Mouse (Mus musculus): ENCODE measurements around the gene Adora1. TPM values are rescaled to one million over a fixed set of nuclear protein-coding genes. Genes with fewer than 3 reads are reported as not detected.
A peak's percentile ranks its signal among the peaks of the same experiment; 100 is the strongest.

The Adora1 gene
- polyA plus RNA-seq, 1 experiment from 2014 or later = 0.84 TPM

GRCm38 (mm10) chr1:134195979-134196378, 39.3 kb downstream of the Adora1 start:
- 56% methylated on average over 4 of the region's 4 CpGs for WGBS
- no peak overlapping the region for H3K9ac ChIP-seq (ENCODE audit: low read length)
- no peak overlapping the region for H3K4me3 ChIP-seq (ENCODE audit: low read depth, low read length)
- no peak overlapping the region for H3K4me2 ChIP-seq (ENCODE audit: low read depth, low read length, severe bottlenecking)
- H3K27me3 ChIP-seq (ENCODE audit: control insufficient read depth, insufficient read depth, low read length) = no peaks in the 10 kb centered on the region
- ATAC-seq (replicated peaks; ENCODE audit: low FRiP score) = no peak
- no peaks in the 10 kb centered on the region for H3K4me1 ChIP-seq (replicated peaks; ENCODE audit: control insufficient read depth, insufficient read depth, low read length)
- no peaks in the 10 kb centered on the region for H3K9me3 ChIP-seq (ENCODE audit: control insufficient read depth, low read length)
- H3K36me3 ChIP-seq (ENCODE audit: control insufficient read depth, insufficient read depth, low read length) = no peaks in the 10 kb centered on the region
- H3K27ac ChIP-seq (ENCODE audit: low read depth, low read length) = no peak overlapping the region
- no peak for DNase-seq (ENCODE audit: low spot score)

- H3K4me1 ChIP-seq (replicated peaks; ENCODE audit: control insufficient read depth, insufficient read depth, low read length) = no peaks in the 10 kb centered on the region
- H3K36me3 ChIP-seq (ENCODE audit: control insufficient read depth, insufficient read depth, low read length) = no peaks in the 10 kb centered on the region
- no peaks in the 10 kb centered on the region for H3K9me3 ChIP-seq (ENCODE audit: control insufficient read depth, low read length)
- no peak overlapping the region for H3K4me2 ChIP-seq (ENCODE audit: low read depth, low read length, severe bottlenecking)
- H3K27me3 ChIP-seq (ENCODE audit: control insufficient read depth, insufficient read depth, low read length) = no peaks in the 10 kb centered on the region
- no peak overlapping the region for H3K4me3 ChIP-seq (ENCODE audit: low read depth, low read length)
- H3K27ac ChIP-seq (ENCODE audit: low read depth, low read length) = no peak overlapping the region
- no peak overlapping the region for H3K9ac ChIP-seq (ENCODE audit: low read length)
- ATAC-seq (replicated peaks; ENCODE audit: low FRiP score) (no peak), DNase-seq (ENCODE audit: low spot score) (no peak)
- WGBS = 76% methylated on average over 3 of the region's 3 CpGs
Measured at GRCm38 (mm10) chr1:134195571-134195970, 39.7 kb downstream of the Adora1 start.

- ATAC-seq (replicated peaks; ENCODE audit: low FRiP score) (no peak), DNase-seq (ENCODE audit: low spot score) (no peak)
- WGBS = 64% methylated on average over 2 of the region's 2 CpGs
- Histone ChIP-seq H3K36me3 (ENCODE audit: control insufficient read depth, insufficient read depth, low read length) (no peaks in the 10 kb centered on the region), H3K27ac (ENCODE audit: low read depth, low read length) (no peak overlapping the region), H3K9ac (ENCODE audit: low read length) (no peak overlapping the region), H3K4me2 (ENCODE audit: low read depth, low read length, severe bottlenecking) (no peak overlapping the region), H3K27me3 (ENCODE audit: control insufficient read depth, insufficient read depth, low read length) (no peaks in the 10 kb centered on the region), H3K4me1 (replicated peaks; ENCODE audit: control insufficient read depth, insufficient read depth, low read length) (no peaks in the 10 kb centered on the region), H3K9me3 (ENCODE audit: control insufficient read depth, low read length) (no peaks in the 10 kb centered on the region), H3K4me3 (ENCODE audit: low read depth, low read length) (no peak overlapping the region)
Measured at GRCm38 (mm10) chr1:134195117-134195516, 40.1 kb downstream of the Adora1 start.

- Histone ChIP-seq H3K4me3 (ENCODE audit: low read depth, low read length) (no peak overlapping the region), H3K9ac (ENCODE audit: low read length) (no peak overlapping the region), H3K27ac (ENCODE audit: low read depth, low read length) (no peak overlapping the region), H3K36me3 (ENCODE audit: control insufficient read depth, insufficient read depth, low read length) (no peaks in the 10 kb centered on the region), H3K9me3 (ENCODE audit: control insufficient read depth, low read length) (no peaks in the 10 kb centered on the region), H3K4me2 (ENCODE audit: low read depth, low read length, severe bottlenecking) (no peak overlapping the region), H3K4me1 (replicated peaks; ENCODE audit: control insufficient read depth, insufficient read depth, low read length) (no peaks in the 10 kb centered on the region), H3K27me3 (ENCODE audit: control insufficient read depth, insufficient read depth, low read length) (no peaks in the 10 kb centered on the region)
- DNase-seq (ENCODE audit: low spot score) (peak; percentile 45), ATAC-seq (replicated peaks; ENCODE audit: low FRiP score) (no peak)
- 81% methylated on average over 16 of the region's 16 CpGs for WGBS
Measured at GRCm38 (mm10) chr1:134194298-134195022, 40.8 kb downstream of the Adora1 start.

GRCm38 (mm10) chr1:134193674-134194197, 41.5 kb downstream of the Adora1 start:
- no peaks in the 10 kb centered on the region for H3K36me3 ChIP-seq (ENCODE audit: control insufficient read depth, insufficient read depth, low read length)
- no peaks in the 10 kb centered on the region for H3K9me3 ChIP-seq (ENCODE audit: control insufficient read depth, low read length)
- H3K4me3 ChIP-seq (ENCODE audit: low read depth, low read length) = no peak overlapping the region
- 54% methylated on average over 7 of the region's 7 CpGs for WGBS
- H3K27ac ChIP-seq (ENCODE audit: low read depth, low read length) = no peak overlapping the region
- DNase-seq (ENCODE audit: low spot score) (peak; percentile 45), ATAC-seq (replicated peaks; ENCODE audit: low FRiP score) (no peak)
- H3K4me1 ChIP-seq (replicated peaks; ENCODE audit: control insufficient read depth, insufficient read depth, low read length) = no peaks in the 10 kb centered on the region
- no peaks in the 10 kb centered on the region for H3K27me3 ChIP-seq (ENCODE audit: control insufficient read depth, insufficient read depth, low read length)
- no peak overlapping the region for H3K9ac ChIP-seq (ENCODE audit: low read length)
- no peak overlapping the region for H3K4me2 ChIP-seq (ENCODE audit: low read depth, low read length, severe bottlenecking)

GRCm38 (mm10) chr1:134193126-134193525, 42.1 kb downstream of the Adora1 start, which contains the start of gene Mybph:
TSS of gene Mybph (plus strand) at chr1:134193448.
- no peak within 1 kb of the TSS for H3K4me2 ChIP-seq (ENCODE audit: low read depth, low read length, severe bottlenecking)
- H3K9ac ChIP-seq (ENCODE audit: low read length) = no peak within 1 kb of the TSS
- DNase-seq (ENCODE audit: low spot score) = peak; percentile 43
- H3K27ac ChIP-seq (ENCODE audit: low read depth, low read length) = no peak within 1 kb of the TSS
- no peaks in the 10 kb centered on the region for H3K36me3 ChIP-seq (ENCODE audit: control insufficient read depth, insufficient read depth, low read length)
- ATAC-seq (replicated peaks; ENCODE audit: low FRiP score) = no peak
- 75% methylated on average over 1 of the region's 1 CpGs for WGBS
- no peaks in the 10 kb centered on the region for H3K4me1 ChIP-seq (replicated peaks; ENCODE audit: control insufficient read depth, insufficient read depth, low read length)
- no peaks in the 10 kb centered on the region for H3K27me3 ChIP-seq (ENCODE audit: control insufficient read depth, insufficient read depth, low read length)
- no peak within 1 kb of the TSS for H3K4me3 ChIP-seq (ENCODE audit: low read depth, low read length)
- no peaks in the 10 kb centered on the region for H3K9me3 ChIP-seq (ENCODE audit: control insufficient read depth, low read length)

- no peaks in the 10 kb centered on the region for H3K4me1 ChIP-seq (replicated peaks; ENCODE audit: control insufficient read depth, insufficient read depth, low read length)
- no peak overlapping the region for H3K4me2 ChIP-seq (ENCODE audit: low read depth, low read length, severe bottlenecking)
- H3K27me3 ChIP-seq (ENCODE audit: control insufficient read depth, insufficient read depth, low read length) = no peaks in the 10 kb centered on the region
- no peak overlapping the region for H3K9ac ChIP-seq (ENCODE audit: low read length)
- H3K36me3 ChIP-seq (ENCODE audit: control insufficient read depth, insufficient read depth, low read length) = no peaks in the 10 kb centered on the region
- no peak for ATAC-seq (replicated peaks; ENCODE audit: low FRiP score)
- H3K4me3 ChIP-seq (ENCODE audit: low read depth, low read length) = no peak overlapping the region
- no peak overlapping the region for H3K27ac ChIP-seq (ENCODE audit: low read depth, low read length)
- no peaks in the 10 kb centered on the region for H3K9me3 ChIP-seq (ENCODE audit: control insufficient read depth, low read length)
- 65% methylated on average over 4 of the region's 4 CpGs for WGBS
- DNase-seq (ENCODE audit: low spot score) = no peak
Measured at GRCm38 (mm10) chr1:134192024-134192423, 43.2 kb downstream of the Adora1 start.

GRCm38 (mm10) chr1:134191192-134191591, 44.0 kb downstream of the Adora1 start:
- Histone ChIP-seq H3K27ac (ENCODE audit: low read depth, low read length) (no peak overlapping the region), H3K9me3 (ENCODE audit: control insufficient read depth, low read length) (no peaks in the 10 kb centered on the region), H3K4me3 (ENCODE audit: low read depth, low read length) (no peak overlapping the region), H3K9ac (ENCODE audit: low read length) (no peak overlapping the region), H3K36me3 (ENCODE audit: control insufficient read depth, insufficient read depth, low read length) (no peaks in the 10 kb centered on the region), H3K4me1 (replicated peaks; ENCODE audit: control insufficient read depth, insufficient read depth, low read length) (no peaks in the 10 kb centered on the region), H3K4me2 (ENCODE audit: low read depth, low read length, severe bottlenecking) (no peak overlapping the region), H3K27me3 (ENCODE audit: control insufficient read depth, insufficient read depth, low read length) (no peaks in the 10 kb centered on the region)
- 89% methylated on average over 5 of the region's 5 CpGs for WGBS
- DNase-seq (ENCODE audit: low spot score) = no peak
- no peak for ATAC-seq (replicated peaks; ENCODE audit: low FRiP score)
